Mouse (Mus musculus) C2C12 (cell line): ENCODE results near the gene Sdk1.

Experiments used
- CTCF ChIP-seq: IDR thresholded peaks from one replicate; pipeline ENCODE4 v1.5.1; 2011; ENCODE audit not compliant: control insufficient read depth, insufficient read depth, insufficient read length
- MAX ChIP-seq: IDR thresholded peaks from one replicate; pipeline ENCODE4 v1.6.1; 2011; ENCODE audit warnings: mild to moderate bottlenecking, control low read depth

DNA sequence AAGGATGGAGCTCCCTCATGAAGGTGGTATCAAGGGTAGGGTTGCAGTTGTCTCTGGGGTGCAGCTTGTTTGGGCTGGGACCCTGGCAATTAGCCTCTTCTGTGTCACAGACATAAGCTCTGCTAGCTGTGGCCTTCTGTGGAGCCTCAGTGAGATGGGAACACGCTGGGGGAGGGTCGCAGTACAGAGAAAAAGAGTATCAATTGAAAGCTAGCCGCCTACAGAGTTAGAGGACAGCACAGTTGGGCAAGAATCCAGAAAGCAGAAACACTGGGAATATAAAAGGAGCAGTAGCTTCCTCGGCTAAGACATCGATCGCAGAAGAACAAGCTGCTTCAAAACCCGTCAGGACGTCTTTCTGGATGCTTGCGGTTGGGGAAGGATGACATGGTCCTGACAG, 795.2 kb downstream of the Sdk1 start:
- no peak for TF ChIP-seq CTCF
- no peak for TF ChIP-seq MAX
